Mouse (Mus musculus) CH12.LX (cell line): ENCODE data around the gene Fhl2. TPM values are rescaled to one million over a fixed set of nuclear protein-coding genes. Genes with fewer than 3 reads are reported as not detected.
A peak's percentile ranks its signal among the peaks of the same experiment; 100 is the strongest.

ENCODE experiments used
- DNase-seq: peaks from one replicate; pipeline ENCODE4 v3.0.0-alpha.2; 2013; ENCODE audit errors: extremely low read depth
- H3K27ac ChIP-seq: 2 replicates; pipeline ENCODE4 v1.5.1; 2012; ENCODE audit warnings: low read depth, mild to moderate bottlenecking, control low read depth, moderate library complexity; ENCODE audit not compliant: insufficient read depth
- H3K27me3 ChIP-seq: replicated peaks from 2 replicates; pipeline ENCODE3; 2012; ENCODE audit warnings: inconsistent platforms
- H3K36me3 ChIP-seq, 2 experiments: replicated peaks in 1 of 2; 2 replicates each; pipeline versions ENCODE3 to v1.6.1; 2012; ENCODE audit warnings: inconsistent platforms in 1 of 2, low read length in 1 of 2, mild to moderate bottlenecking in 1 of 2, mixed read lengths in 1 of 2, moderate library complexity in 1 of 2; ENCODE audit not compliant: control insufficient read depth in 1 of 2, insufficient read depth in 1 of 2
- H3K4me1 ChIP-seq, 2 experiments: 2 replicates each; pipeline ENCODE4 v1.6.1; 2012; ENCODE audit warnings: inconsistent platforms in 1 of 2, moderate library complexity in 1 of 2; ENCODE audit not compliant: insufficient read depth in 2 of 2, control insufficient read depth in 1 of 2
- H3K4me2 ChIP-seq: 2 replicates; pipeline ENCODE4 v1.6.1; 2012; ENCODE audit warnings: low read depth, mild to moderate bottlenecking, control low read depth; ENCODE audit not compliant: poor library complexity, insufficient read depth, severe bottlenecking
- H3K4me3 ChIP-seq, 3 experiments: fragments of 150-350 bp in 1 of 3; sonication (generic) in 1 of 3; replicated peaks in 1 of 3; 2 replicates each; pipeline versions ENCODE3 to v1.5.1; 2011 to 2012; ENCODE audit warnings: low read depth in 2 of 3, low read length in 2 of 3, mild to moderate bottlenecking in 2 of 3, moderate library complexity in 2 of 3, control low read depth in 1 of 3, improper control_type of control experiment in 1 of 3, inconsistent platforms in 1 of 3, mixed read lengths in 1 of 3; ENCODE audit not compliant: poor library complexity in 1 of 3
- H3K79me2 ChIP-seq: replicated peaks from 2 replicates; pipeline ENCODE4 v1.6.1; 2012; ENCODE audit warnings: mild to moderate bottlenecking, moderate library complexity; ENCODE audit not compliant: control insufficient read depth, poor library complexity, insufficient read depth, severe bottlenecking; ENCODE audit errors: extremely low read depth
- H3K9ac ChIP-seq: 2 replicates; pipeline ENCODE4 v1.6.1; 2012; ENCODE audit warnings: low read depth, mild to moderate bottlenecking, control low read depth, moderate library complexity; ENCODE audit not compliant: insufficient read depth
- H3K9me3 ChIP-seq: replicated peaks from 2 replicates; pipeline ENCODE3; 2012; ENCODE audit warnings: low read length, inconsistent platforms, mixed read lengths
- ELF1 ChIP-seq: IDR thresholded peaks from 2 replicates; pipeline ENCODE4 v1.6.1; 2014; ENCODE audit warnings: low read depth, mild to moderate bottlenecking, inconsistent platforms, low read length, improper control_type of control experiment
- GABPA ChIP-seq: IDR thresholded peaks from 2 replicates; pipeline ENCODE4 v1.6.1; 2012; ENCODE audit warnings: low read depth, low read length, improper control_type of control experiment, inconsistent platforms; ENCODE audit not compliant: insufficient replicate concordance
- HCFC1 ChIP-seq: IDR thresholded peaks from 2 replicates; pipeline ENCODE4 v1.6.1; 2012; ENCODE audit warnings: low read depth, mild to moderate bottlenecking, inconsistent platforms, low read length, improper control_type of control experiment
- JUND ChIP-seq: conservative IDR thresholded peaks from 2 replicates; pipeline ENCODE4 v1.6.1; 2011; ENCODE audit warnings: low read depth, low read length, improper control_type of control experiment
- KAT2A ChIP-seq: IDR thresholded peaks from 2 replicates; pipeline ENCODE4 v1.6.1; 2012; ENCODE audit warnings: low read length, improper control_type of control experiment, inconsistent platforms; ENCODE audit not compliant: insufficient replicate concordance
- MAX ChIP-seq: IDR thresholded peaks from 2 replicates; pipeline ENCODE4 v1.6.1; 2011; ENCODE audit warnings: low read length, improper control_type of control experiment
- MAZ ChIP-seq: IDR thresholded peaks from 2 replicates; pipeline ENCODE4 v1.6.1; 2012; ENCODE audit warnings: low read depth, mild to moderate bottlenecking, inconsistent platforms, low read length, improper control_type of control experiment, moderate library complexity
- MEF2A ChIP-seq: IDR thresholded peaks from 2 replicates; pipeline ENCODE4 v1.6.1; 2014; ENCODE audit warnings: low read depth, mild to moderate bottlenecking, inconsistent platforms, low read length, improper control_type of control experiment, borderline replicate concordance
- MYC ChIP-seq: IDR thresholded peaks from 2 replicates; pipeline ENCODE4 v1.6.1; 2011; ENCODE audit warnings: low read depth, mild to moderate bottlenecking, improper control_type of control experiment, low read length
- NELFE ChIP-seq: IDR thresholded peaks from 2 replicates; pipeline ENCODE4 v1.6.1; 2011; ENCODE audit warnings: low read depth, low read length, improper control_type of control experiment
- POLR2A ChIP-seq: IDR thresholded peaks from 2 replicates; pipeline ENCODE4 v1.6.1; 2011; ENCODE audit warnings: low read depth, mild to moderate bottlenecking, improper control_type of control experiment, low read length
- RAD21 ChIP-seq: IDR thresholded peaks from 2 replicates; pipeline ENCODE4 v1.6.1; 2011; ENCODE audit warnings: low read depth, mild to moderate bottlenecking, low read length, improper control_type of control experiment, moderate library complexity
- TCF12 ChIP-seq: IDR thresholded peaks from 2 replicates; pipeline ENCODE4 v1.6.1; 2014; ENCODE audit warnings: low read depth, mild to moderate bottlenecking, inconsistent platforms, low read length, improper control_type of control experiment
- UBTF ChIP-seq: IDR thresholded peaks from 2 replicates; pipeline ENCODE4 v1.6.1; 2012; ENCODE audit warnings: low read depth, mild to moderate bottlenecking, inconsistent platforms, low read length, improper control_type of control experiment, moderate library complexity
- USF2 ChIP-seq: conservative IDR thresholded peaks from 2 replicates; pipeline ENCODE4 v1.6.1; 2011; ENCODE audit warnings: low read depth, low read length, improper control_type of control experiment
- ZMIZ1 ChIP-seq: IDR thresholded peaks from 2 replicates; pipeline ENCODE4 v1.6.1; 2012; ENCODE audit warnings: low read depth, mild to moderate bottlenecking, inconsistent platforms, low read length, improper control_type of control experiment
- ZNF384 ChIP-seq: IDR thresholded peaks from 2 replicates; pipeline ENCODE4 v1.6.1; 2012; ENCODE audit warnings: low read depth, low read length, improper control_type of control experiment, inconsistent platforms
- dilution Hi-C: fragments of 300-500 bp; cut with MboI; formaldehyde crosslinking; loops from 2 replicates; pipeline ENCODE4 v1.14.3; 2020; ENCODE audit warnings: low sequenced_read_pairs; ENCODE audit not compliant: extremely low pct_unique_long_range_greater_than_20kb, extremely low pct_ligation_motif_present
- in situ Hi-C: fragments of 300-500 bp; cut with MboI; formaldehyde crosslinking; loops from 3 replicates; pipeline ENCODE4 v1.14.3; 2019; ENCODE audit warnings: low sequenced_read_pairs, low pct_ligation_motif_present, low pct_unique_long_range_greater_than_20kb, mixed read lengths
- polyA plus RNA-seq: library from polyadenylated mRNA; unstranded; fragments of >175 nt; gene quantifications from 2 replicates; pipeline ENCODE4 v1.2.1, GENCODE M21; 2012; ENCODE audit warnings: low read depth; ENCODE audit not compliant: insufficient read length
- total RNA-seq, 2 experiments: library from RNA; depleted of rRNA; stranded (reverse); fragments of 300-350 nt in 1 of 2; fragments of >200 nt in 1 of 2; gene quantifications; 2 replicates each; pipeline ENCODE4 v1.2.3; 2012 to 2014

The Fhl2 gene
- total and polyA plus RNA-seq, 3 experiments, result 0.13 to 0.21 (median 0.14) TPM

DNA sequence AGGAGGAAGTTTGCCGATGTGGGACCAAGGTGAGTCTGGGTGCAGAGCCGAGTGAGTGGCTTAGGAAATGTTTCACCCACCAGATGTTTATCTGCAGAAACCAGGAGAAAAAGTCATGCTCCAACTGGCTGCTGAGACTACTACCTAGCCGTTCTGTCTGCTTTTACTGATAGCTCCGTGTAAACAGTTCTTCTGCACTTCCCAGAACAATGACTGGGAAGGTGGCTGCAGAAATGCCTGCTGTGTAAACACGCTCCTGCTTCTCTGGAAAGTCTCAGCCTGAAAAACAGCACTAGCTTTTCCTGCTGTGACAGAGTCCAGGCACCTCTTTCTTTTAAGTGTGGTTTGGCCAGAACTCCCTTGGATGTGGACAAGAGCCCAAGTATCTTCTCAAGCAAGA is 6.5 kb upstream of the Fhl2 start:
- in situ Hi-C loops, result no loop called here
- no peak for DNase-seq
- Histone ChIP-seq H3K4me2 (peak overlapping the region; percentile 44), H3K9ac (no peak overlapping the region), H3K4me1 (peaks cover 6 to 13% of the 10 kb centered on the region in 2 experiments; a peak in 3 of 4 replicates), H3K27me3 (no peaks in the 10 kb centered on the region), H3K79me2 (no peaks in the 10 kb centered on the region), H3K4me3 (no peak overlapping the region), H3K36me3 (no peaks in the 10 kb centered on the region), H3K9me3 (peaks cover 3% of the 10 kb centered on the region), H3K27ac (no peak overlapping the region)
- dilution Hi-C loops, result no loop called here
- TF ChIP-seq ZNF384 (no peak), RAD21 (no peak), MYC (no peak), ZMIZ1 (no peak), ELF1 (no peak), MEF2A (no peak), NELFE (no peak), JUND (no peak), MAZ (no peak), POLR2A (no peak)

DNA sequence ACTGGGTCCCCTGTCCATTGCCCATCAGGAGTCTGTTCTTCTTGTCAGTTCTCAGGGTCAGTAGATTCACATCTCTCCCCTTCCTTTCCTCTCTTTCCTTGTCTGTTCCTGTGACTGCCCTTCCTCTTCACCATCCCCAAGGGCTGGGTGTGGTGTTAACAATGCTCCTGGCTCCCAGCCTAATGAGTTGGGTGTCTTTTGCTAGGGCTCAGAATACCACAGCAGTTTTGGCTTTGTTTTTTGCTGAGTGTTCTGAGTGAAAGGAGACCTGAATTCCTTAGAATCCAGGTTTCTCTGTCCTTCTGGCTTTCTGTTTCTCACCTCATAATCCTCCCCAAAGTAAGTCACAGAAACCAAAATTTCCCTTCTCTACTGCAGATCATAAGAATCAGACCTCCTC is 5.4 kb upstream of the Fhl2 start:
- no peak overlapping the region for H3K4me3 ChIP-seq
- no peak overlapping the region for H3K27ac ChIP-seq
- peaks cover 6 to 13% of the 10 kb centered on the region in 2 experiments; a peak in 3 of 4 replicates for H3K4me1 ChIP-seq
- no peak overlapping the region for H3K9ac ChIP-seq
- no peak for DNase-seq
- no peaks in the 10 kb centered on the region for H3K36me3 ChIP-seq
- no peaks in the 10 kb centered on the region for H3K27me3 ChIP-seq
- TF ChIP-seq USF2 (no peak), TCF12 (no peak), ZMIZ1 (no peak), MAX (no peak), MEF2A (no peak), HCFC1 (no peak), UBTF (no peak), GABPA (no peak), KAT2A (no peak)
- in situ Hi-C loops (no loop called here), dilution Hi-C loops (no loop called here)
- H3K79me2 ChIP-seq, result no peaks in the 10 kb centered on the region
- H3K9me3 ChIP-seq, result peaks cover 3% of the 10 kb centered on the region
- no peak overlapping the region for H3K4me2 ChIP-seq
